Mouse (Mus musculus) CH12.LX (cell line): ENCODE data around the gene Tcp10c. TPM values are rescaled to one million over a fixed set of nuclear protein-coding genes. Genes with fewer than 3 reads are reported as not detected.
"Not testable (repeated sequence)": the region's sequence is repeated elsewhere in the genome, so short reads cannot be mapped to it uniquely, and the experiment has no call there.

Experiments
- DNase-seq: peaks from one replicate; pipeline ENCODE4 v3.0.0-alpha.2; 2013; ENCODE audit errors: extremely low read depth
- H3K27ac ChIP-seq: 2 replicates; pipeline ENCODE4 v1.5.1; 2012; ENCODE audit warnings: low read depth, mild to moderate bottlenecking, control low read depth, moderate library complexity; ENCODE audit not compliant: insufficient read depth
- H3K27me3 ChIP-seq: replicated peaks from 2 replicates; pipeline ENCODE3; 2012; ENCODE audit warnings: inconsistent platforms
- H3K36me3 ChIP-seq, 2 experiments: replicated peaks in 1 of 2; 2 replicates each; pipeline versions ENCODE3 to v1.6.1; 2012; ENCODE audit warnings: inconsistent platforms in 1 of 2, low read length in 1 of 2, mild to moderate bottlenecking in 1 of 2, mixed read lengths in 1 of 2, moderate library complexity in 1 of 2; ENCODE audit not compliant: control insufficient read depth in 1 of 2, insufficient read depth in 1 of 2
- H3K4me1 ChIP-seq, 2 experiments: 2 replicates each; pipeline ENCODE4 v1.6.1; 2012; ENCODE audit warnings: inconsistent platforms in 1 of 2, moderate library complexity in 1 of 2; ENCODE audit not compliant: insufficient read depth in 2 of 2, control insufficient read depth in 1 of 2
- H3K4me2 ChIP-seq: 2 replicates; pipeline ENCODE4 v1.6.1; 2012; ENCODE audit warnings: low read depth, mild to moderate bottlenecking, control low read depth; ENCODE audit not compliant: poor library complexity, insufficient read depth, severe bottlenecking
- H3K4me3 ChIP-seq, 3 experiments: fragments of 150-350 bp in 1 of 3; sonication (generic) in 1 of 3; replicated peaks in 1 of 3; 2 replicates each; pipeline versions ENCODE3 to v1.5.1; 2011 to 2012; ENCODE audit warnings: low read depth in 2 of 3, low read length in 2 of 3, mild to moderate bottlenecking in 2 of 3, moderate library complexity in 2 of 3, control low read depth in 1 of 3, improper control_type of control experiment in 1 of 3, inconsistent platforms in 1 of 3, mixed read lengths in 1 of 3; ENCODE audit not compliant: poor library complexity in 1 of 3
- H3K79me2 ChIP-seq: replicated peaks from 2 replicates; pipeline ENCODE4 v1.6.1; 2012; ENCODE audit warnings: mild to moderate bottlenecking, moderate library complexity; ENCODE audit not compliant: control insufficient read depth, poor library complexity, insufficient read depth, severe bottlenecking; ENCODE audit errors: extremely low read depth
- H3K9ac ChIP-seq: 2 replicates; pipeline ENCODE4 v1.6.1; 2012; ENCODE audit warnings: low read depth, mild to moderate bottlenecking, control low read depth, moderate library complexity; ENCODE audit not compliant: insufficient read depth
- H3K9me3 ChIP-seq: replicated peaks from 2 replicates; pipeline ENCODE3; 2012; ENCODE audit warnings: low read length, inconsistent platforms, mixed read lengths
- dilution Hi-C: fragments of 300-500 bp; cut with MboI; formaldehyde crosslinking; loops from 2 replicates; pipeline ENCODE4 v1.14.3; 2020; ENCODE audit warnings: low sequenced_read_pairs; ENCODE audit not compliant: extremely low pct_unique_long_range_greater_than_20kb, extremely low pct_ligation_motif_present
- in situ Hi-C: fragments of 300-500 bp; cut with MboI; formaldehyde crosslinking; loops from 3 replicates; pipeline ENCODE4 v1.14.3; 2019; ENCODE audit warnings: low sequenced_read_pairs, low pct_ligation_motif_present, low pct_unique_long_range_greater_than_20kb, mixed read lengths
- polyA plus RNA-seq: library from polyadenylated mRNA; unstranded; fragments of >175 nt; gene quantifications from 2 replicates; pipeline ENCODE4 v1.2.1, GENCODE M21; 2012; ENCODE audit warnings: low read depth; ENCODE audit not compliant: insufficient read length
- total RNA-seq, 2 experiments: library from RNA; depleted of rRNA; stranded (reverse); fragments of 300-350 nt in 1 of 2; fragments of >200 nt in 1 of 2; gene quantifications; 2 replicates each; pipeline ENCODE4 v1.2.3; 2012 to 2014

The Tcp10c gene
- total and polyA plus RNA-seq, 3 experiments = not detected

- H3K79me2 ChIP-seq, in situ Hi-C loops, H3K4me2 ChIP-seq, H3K27me3 ChIP-seq, DNase-seq, H3K9me3 ChIP-seq, H3K4me3 ChIP-seq, H3K4me1 ChIP-seq, dilution Hi-C loops, H3K27ac ChIP-seq, H3K9ac ChIP-seq, H3K36me3 ChIP-seq: not testable (repeated sequence)
Observed at GRCm38 (mm10) chr17:13424321-13424720, 69.9 kb downstream of the Tcp10c start.

- dilution Hi-C loops, H3K4me1 ChIP-seq, H3K9ac ChIP-seq, H3K27ac ChIP-seq, H3K4me2 ChIP-seq, H3K4me3 ChIP-seq, H3K79me2 ChIP-seq, H3K36me3 ChIP-seq, DNase-seq, H3K27me3 ChIP-seq, H3K9me3 ChIP-seq, in situ Hi-C loops: not testable (repeated sequence)
Observed at GRCm38 (mm10) chr17:13425694-13426093, 71.3 kb downstream of the Tcp10c start.

DNA sequence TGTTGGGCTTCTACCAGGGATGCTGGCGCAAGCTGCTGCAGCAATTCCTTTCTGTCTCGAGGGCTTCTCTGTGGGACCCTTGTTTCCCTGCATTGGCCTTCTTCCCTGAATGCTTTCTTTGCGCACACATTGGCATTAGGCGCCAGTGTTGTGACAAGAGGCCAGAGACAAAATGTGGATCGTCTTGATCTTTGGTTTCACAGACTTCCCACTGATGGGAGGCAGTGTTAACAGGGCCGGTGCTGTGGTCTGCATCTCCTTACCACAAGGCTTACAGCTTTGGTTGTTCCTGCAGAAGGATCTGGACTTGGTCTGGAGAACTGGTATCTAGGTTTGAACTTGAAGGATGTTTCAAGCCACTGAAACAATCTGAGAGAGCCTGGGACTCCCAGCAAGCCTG, 72.1 kb downstream of the Tcp10c start:
- DNase-seq, H3K4me2 ChIP-seq, H3K79me2 ChIP-seq, H3K4me1 ChIP-seq, H3K9ac ChIP-seq, H3K4me3 ChIP-seq, dilution Hi-C loops, H3K9me3 ChIP-seq, in situ Hi-C loops, H3K27me3 ChIP-seq, H3K27ac ChIP-seq, H3K36me3 ChIP-seq: not testable (repeated sequence)

Other genes with a start within 250 kb of the Tcp10c start
- 0.55 and 0.71 TPM in 2 replicates for gene Unc93a, start 222.8 kb upstream of the Tcp10c start, total RNA-seq (2012; rRNA removed)
- gene Unc93a, start 222.8 kb upstream of the Tcp10c start, total RNA-seq (2014; rRNA removed) = 2.2 and 2.7 TPM in 2 replicates
- gene Unc93a, start 222.8 kb upstream of the Tcp10c start, polyA plus RNA-seq = 2.0 and 2.4 TPM in 2 replicates
- gene Smok2a, start 133.4 kb upstream of the Tcp10c start, total RNA-seq (2012; rRNA removed) = not detected in 2 replicates
- gene Smok2a, start 133.4 kb upstream of the Tcp10c start, total RNA-seq (2014; rRNA removed) = not detected in 2 replicates
- not detected in 2 replicates for gene Smok2a, start 133.4 kb upstream of the Tcp10c start, polyA plus RNA-seq
- gene Smok2b, start 124.3 kb upstream of the Tcp10c start, total RNA-seq (2012; rRNA removed) = not detected in 2 replicates
- gene Smok2b, start 124.3 kb upstream of the Tcp10c start, total RNA-seq (2014; rRNA removed) = not detected in 2 replicates
- gene Smok2b, start 124.3 kb upstream of the Tcp10c start, polyA plus RNA-seq = not detected in 2 replicates